Mouse (Mus musculus) stomach, postnatal 0 days (tissue): Measurements from ENCODE around the gene Acp6. TPM values are rescaled to one million over a fixed set of nuclear protein-coding genes. Genes with fewer than 3 reads are reported as not detected.

ENCODE experiments used
- ATAC-seq: fragments of 200-750 bp; cut with Nextera tagmentation; 2 replicates; pipeline ENCODE4 v1.8.0; 2017; ENCODE audit not compliant: low FRiP score, low TSS enrichment
- DNase-seq: peaks from one replicate; pipeline ENCODE4 v3.0.0-alpha.2; 2016; ENCODE audit warnings: low spot score
- H3K27ac ChIP-seq: fragments of 300-500 bp; sonication (generic); replicated peaks from 2 replicates; pipeline ENCODE4 v1.5.1; 2014; ENCODE audit warnings: mild to moderate bottlenecking, control low read depth
- H3K27me3 ChIP-seq: fragments of 300-500 bp; sonication (generic); 2 replicates; pipeline ENCODE4 v1.6.1; 2014; ENCODE audit warnings: low read length; ENCODE audit not compliant: control insufficient read depth, insufficient read depth
- H3K36me3 ChIP-seq: fragments of 300-500 bp; sonication (generic); 2 replicates; pipeline ENCODE4 v1.6.1; 2014; ENCODE audit warnings: low read length, mixed read lengths; ENCODE audit not compliant: control insufficient read depth, insufficient read depth
- H3K4me1 ChIP-seq: fragments of 300-500 bp; sonication (generic); replicated peaks from 2 replicates; pipeline ENCODE4 v1.6.1; 2014; ENCODE audit warnings: antibody characterized with exemption; ENCODE audit not compliant: control insufficient read depth, insufficient read depth
- H3K4me2 ChIP-seq: fragments of 300-500 bp; sonication (generic); replicated peaks from 2 replicates; pipeline ENCODE4 v1.6.1; 2014; ENCODE audit warnings: low read depth, mild to moderate bottlenecking, control low read depth, moderate library complexity
- H3K4me3 ChIP-seq: fragments of 300-500 bp; sonication (generic); 2 replicates; pipeline ENCODE4 v1.5.1; 2014; ENCODE audit warnings: low read depth, low read length, control low read depth
- H3K9ac ChIP-seq: fragments of 300-500 bp; sonication (generic); 2 replicates; pipeline ENCODE4 v1.6.1; 2014; ENCODE audit warnings: mild to moderate bottlenecking, low read length, control low read depth, mixed read lengths
- H3K9me3 ChIP-seq: fragments of 300-500 bp; sonication (generic); 2 replicates; pipeline ENCODE4 v1.6.1; 2016; ENCODE audit warnings: low read length; ENCODE audit not compliant: control insufficient read depth
- CTCF ChIP-seq: IDR thresholded peaks from 2 replicates; pipeline ENCODE4 v1.5.1; 2016; ENCODE audit warnings: antibody characterized with exemption, low read depth, mild to moderate bottlenecking, moderate library complexity
- EP300 ChIP-seq: optimal IDR thresholded peaks from 2 replicates; pipeline ENCODE3; 2016; ENCODE audit warnings: antibody characterized with exemption
- WGBS: fragments of 180-500 bp; shearing (Covaris S2); extraction: QIAGEN DNeasy Blood & Tissue Kit; methylation state at CpG from one replicate; pipeline ENCODE4 v1.1.7; 2014; 5-methylcytosine and 5-hydroxymethylcytosine counted together
- polyA plus RNA-seq: library from polyadenylated mRNA; unstranded; fragments of >200 nt; fragmentation: Nextera tagmentation; extraction: Ambion mirVana; gene quantifications from 2 replicates; pipeline ENCODE4 v1.2.1, GENCODE M21; 2015

Acp6 gene
- polyA plus RNA-seq, 1 experiment from 2014 or later = 25.1 TPM

DNA sequence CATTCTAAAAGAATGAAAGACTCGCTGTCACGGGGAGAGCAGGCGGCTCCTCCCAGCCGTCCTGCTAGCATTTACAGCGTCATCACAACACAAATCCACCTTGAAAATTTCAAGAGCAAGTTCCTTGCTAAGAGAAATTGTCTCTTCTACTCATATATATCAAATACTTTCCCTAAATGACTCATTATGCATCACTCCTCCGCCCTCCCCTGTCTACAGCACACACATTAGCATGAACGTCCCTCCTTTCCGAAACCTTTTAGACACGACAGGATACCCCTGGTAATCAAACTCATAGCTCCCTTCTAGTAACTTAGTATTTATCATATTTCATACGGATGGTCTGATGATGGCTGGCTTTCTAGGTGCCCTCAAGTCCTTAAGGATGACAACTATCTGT lies 55.3 kb downstream of the Acp6 start:
- ATAC-seq (no peak), DNase-seq (no peak)
- Histone ChIP-seq H3K36me3 (peaks cover 28% of the 10 kb centered on the region), H3K4me2 (no peak overlapping the region), H3K4me1 (no peaks in the 10 kb centered on the region), H3K4me3 (no peak overlapping the region), H3K9ac (no peak overlapping the region), H3K27ac (no peak overlapping the region), H3K27me3 (no peaks in the 10 kb centered on the region), H3K9me3 (no peaks in the 10 kb centered on the region)
- TF ChIP-seq EP300 (no peak), CTCF (no peak)
- WGBS = 93% methylated on average over 10 of the region's 10 CpGs

DNA sequence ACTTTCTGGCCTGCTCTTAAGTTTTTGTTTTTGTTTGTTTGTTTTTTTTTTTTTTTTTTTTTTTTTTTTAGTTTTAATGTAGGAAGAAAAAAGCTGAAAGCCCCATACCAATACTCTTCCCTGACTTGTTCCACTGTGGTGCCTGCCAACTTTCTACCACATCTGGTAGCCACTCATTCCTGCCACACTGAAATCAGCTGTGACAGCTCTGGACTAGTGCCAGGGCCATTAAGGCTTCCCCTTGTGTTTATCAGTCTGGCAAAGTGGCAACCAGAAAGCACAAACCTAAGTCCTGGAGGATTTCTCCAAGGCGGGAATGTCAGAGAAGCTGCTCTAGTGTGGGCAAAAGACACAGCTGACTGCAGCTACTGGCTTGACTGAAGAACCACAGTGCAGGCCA lies 55.9 kb downstream of the Acp6 start:
- ATAC-seq (no peak), DNase-seq (no peak)
- Histone ChIP-seq H3K4me3 (no peak overlapping the region), H3K4me2 (no peak overlapping the region), H3K9ac (no peak overlapping the region), H3K36me3 (peaks cover 28% of the 10 kb centered on the region), H3K27me3 (no peaks in the 10 kb centered on the region), H3K9me3 (no peaks in the 10 kb centered on the region), H3K4me1 (no peaks in the 10 kb centered on the region), H3K27ac (no peak overlapping the region)
- WGBS = 62% methylated on average over 1 of the region's 1 CpGs
- TF ChIP-seq EP300 = no peak
- TF ChIP-seq CTCF = no peak

DNA sequence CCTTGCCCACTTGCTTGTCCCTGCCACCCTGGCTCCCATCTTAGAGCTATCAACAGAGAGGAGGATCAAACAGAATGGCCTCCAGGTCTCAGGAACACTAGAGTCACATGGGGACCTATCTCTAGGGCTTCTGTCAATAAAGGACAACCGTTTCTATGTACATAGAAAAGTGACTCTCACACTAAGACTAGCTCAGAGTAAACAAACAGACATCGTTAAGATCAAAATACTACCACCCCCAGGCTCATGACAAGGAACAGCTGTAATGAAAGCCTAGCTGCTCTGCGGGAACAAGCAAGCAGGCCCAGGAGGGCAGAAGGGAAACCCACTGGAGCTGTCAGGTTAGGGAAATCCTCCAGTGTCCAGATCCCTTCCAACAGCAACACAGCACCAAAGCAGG lies 56.9 kb downstream of the Acp6 start:
- Histone ChIP-seq H3K4me1 (no peaks in the 10 kb centered on the region), H3K4me2 (no peak overlapping the region), H3K27ac (no peak overlapping the region), H3K27me3 (no peaks in the 10 kb centered on the region), H3K9ac (no peak overlapping the region), H3K4me3 (no peak overlapping the region), H3K36me3 (peaks cover 24% of the 10 kb centered on the region), H3K9me3 (no peaks in the 10 kb centered on the region)
- no peak for DNase-seq
- TF ChIP-seq EP300 (no peak), CTCF (no peak)
- ATAC-seq = no peak
- WGBS = 39% methylated on average over 3 of the region's 3 CpGs

DNA sequence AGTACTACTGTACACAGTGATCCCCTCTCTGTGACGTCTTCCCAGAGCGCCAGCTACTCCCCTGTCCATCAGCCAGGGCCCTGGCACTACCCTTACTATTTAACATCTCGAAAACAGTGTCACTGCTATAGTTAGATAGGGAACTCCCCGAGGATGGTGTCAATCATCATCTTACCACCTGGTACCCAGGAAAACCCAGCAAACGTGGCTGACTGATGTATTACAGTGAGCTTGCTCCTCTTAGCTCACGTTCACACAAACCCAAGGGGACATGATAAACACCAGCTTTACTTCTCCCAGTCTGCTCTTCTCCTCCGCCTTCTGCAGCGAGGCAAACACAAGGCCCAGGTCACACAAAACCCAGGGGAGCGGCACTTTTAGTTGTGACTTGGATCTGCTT lies 64.7 kb downstream of the Acp6 start:
- TF ChIP-seq EP300 (no peak), CTCF (no peak)

DNA sequence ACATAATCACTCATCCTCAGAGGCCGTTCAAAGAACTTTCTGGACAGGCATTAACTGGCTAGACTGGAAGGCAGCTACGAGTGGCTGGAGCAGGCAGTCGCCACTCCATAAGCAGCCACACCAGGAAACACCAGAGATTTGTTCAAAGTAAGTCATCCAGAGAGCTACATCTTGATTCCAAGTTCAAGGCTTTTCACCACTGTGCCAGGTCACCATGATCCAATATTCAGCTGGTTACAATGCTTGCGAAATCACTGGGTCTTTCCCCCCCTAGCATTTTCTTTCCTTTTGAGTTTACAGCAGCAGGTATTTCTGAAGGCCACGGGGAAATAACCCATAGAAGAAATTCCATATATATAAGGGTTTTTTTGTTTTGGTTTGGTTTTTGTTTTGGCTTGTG lies 66.7 kb downstream of the Acp6 start:
- H3K9ac ChIP-seq = no peak overlapping the region
- peaks cover 9% of the 10 kb centered on the region; the same call in 1 of the 2 replicates for H3K36me3 ChIP-seq
- H3K27ac ChIP-seq = 0 out of 2 replicates have a peak overlapping the region, but pooled peaks have one; percentile 8
- DNase-seq (no peak), ATAC-seq (no peak)
- peaks cover 9% of the 10 kb centered on the region for H3K4me1 ChIP-seq
- no peak for TF ChIP-seq EP300
- TF ChIP-seq CTCF = no peak
- no peaks in the 10 kb centered on the region for H3K27me3 ChIP-seq
- no peaks in the 10 kb centered on the region for H3K9me3 ChIP-seq
- 56% methylated on average over 5 of the region's 5 CpGs for WGBS
- H3K4me3 ChIP-seq = no peak overlapping the region
- no peak overlapping the region for H3K4me2 ChIP-seq

More for the DNA sequence above, 64.7 kb downstream of the Acp6 start:
- H3K4me2 ChIP-seq = no peak overlapping the region
- H3K9ac ChIP-seq = no peak overlapping the region
- H3K36me3 ChIP-seq = peaks cover 9% of the 10 kb centered on the region; the same call in 1 of the 2 replicates
- 72% methylated on average over 9 of the region's 9 CpGs for WGBS
- ATAC-seq = no peak
- H3K27me3 ChIP-seq = no peaks in the 10 kb centered on the region
- peaks cover 9% of the 10 kb centered on the region for H3K4me1 ChIP-seq
- no peak overlapping the region; the same call in 1 of the 2 replicates for H3K27ac ChIP-seq
- no peaks in the 10 kb centered on the region for H3K9me3 ChIP-seq
- no peak overlapping the region for H3K4me3 ChIP-seq
- DNase-seq = no peak

DNA sequence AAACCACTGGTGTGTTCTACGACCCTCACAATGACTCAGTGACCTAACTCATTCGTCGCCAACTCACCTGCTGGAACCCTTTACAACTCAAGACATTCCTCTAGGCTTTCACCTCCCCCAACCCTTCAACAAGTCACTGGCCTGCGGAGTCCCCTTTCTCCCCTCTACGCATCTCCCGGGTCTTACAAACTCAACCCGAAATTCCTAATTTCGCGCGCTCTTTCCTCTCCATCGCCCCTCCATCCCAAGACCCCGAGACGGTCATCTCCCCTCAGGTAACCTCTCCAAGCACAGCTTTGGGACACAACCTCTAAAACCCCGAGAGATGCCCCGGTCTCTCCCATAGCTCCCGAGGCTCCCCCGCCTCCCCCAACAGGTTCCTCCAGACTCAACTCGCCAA lies 68.1 kb downstream of the Acp6 start:
- DNase-seq = no peak
- peaks cover 9% of the 10 kb centered on the region for H3K4me1 ChIP-seq
- H3K9me3 ChIP-seq = no peaks in the 10 kb centered on the region
- under 1% methylated on average over 18 of the region's 18 CpGs for WGBS
- H3K9ac ChIP-seq = peak overlapping the region; percentile 86
- peak overlapping the region; percentile 88 for H3K27ac ChIP-seq
- ATAC-seq = peak; percentile 0; the same call in 1 of the 2 replicates
- peak overlapping the region; percentile 71 for H3K4me2 ChIP-seq
- TF ChIP-seq CTCF (no peak), EP300 (no peak)
- H3K36me3 ChIP-seq = no peaks in the 10 kb centered on the region
- H3K27me3 ChIP-seq = no peaks in the 10 kb centered on the region
- H3K4me3 ChIP-seq = peak overlapping the region; percentile 78

Other genes with a start within 250 kb of the Acp6 start
- 0.01 TPM in 1 of 2 replicates, not detected in the other for gene Gja8, start 232.8 kb upstream of the Acp6 start, polyA plus RNA-seq
- gene Bcl9, start 139.1 kb downstream of the Acp6 start, polyA plus RNA-seq = 19.2 and 20.2 TPM in 2 replicates